Mouse (Mus musculus): ENCODE data around the gene Gpr31b. TPM values are rescaled to one million over a fixed set of nuclear protein-coding genes. Genes with fewer than 3 reads are reported as not detected.
"Not testable (repeated sequence)": the region's sequence is repeated elsewhere in the genome, so short reads cannot be mapped to it uniquely, and the experiment has no call there.

The Gpr31b gene
- not detected for total RNA-seq (2021)
- long read RNA-seq, experiment 1: 0 reads
- long read RNA-seq, experiment 2: 0 reads

- DNase-seq (ENCODE audit: low spot score in 2 of 2); H3K4me3 ChIP-seq; H3K27ac ChIP-seq: not testable (repeated sequence)
Observed at GRCm38 (mm10) chr17:13052124-13052813, at the start of gene Gpr31b. TSS of gene Gpr31b (minus strand) at chr17:13052296.

GRCm38 (mm10) chr17:13092960-13093359, 40.9 kb upstream of the Gpr31b start:
- not testable (repeated sequence) for H3K27ac ChIP-seq; H3K4me3 ChIP-seq; DNase-seq (ENCODE audit: low spot score in 2 of 2)

GRCm38 (mm10) chr17:13092100-13092764, 40.1 kb upstream of the Gpr31b start:
- H3K27ac ChIP-seq; H3K4me3 ChIP-seq; DNase-seq (ENCODE audit: low spot score in 2 of 2): not testable (repeated sequence)

- not testable (repeated sequence) for H3K27ac ChIP-seq; H3K4me3 ChIP-seq; DNase-seq (ENCODE audit: low spot score in 2 of 2)
Observed at GRCm38 (mm10) chr17:13091510-13091909, 39.4 kb upstream of the Gpr31b start.

- H3K4me3 ChIP-seq; DNase-seq (ENCODE audit: low spot score in 2 of 2); H3K27ac ChIP-seq: not testable (repeated sequence)
Observed at GRCm38 (mm10) chr17:13069227-13069626, 17.1 kb upstream of the Gpr31b start.

- H3K27ac ChIP-seq; DNase-seq (ENCODE audit: low spot score in 2 of 2); H3K4me3 ChIP-seq: not testable (repeated sequence)
Observed at GRCm38 (mm10) chr17:13067864-13068385, 15.8 kb upstream of the Gpr31b start.

GRCm38 (mm10) chr17:13062882-13063281, 10.8 kb upstream of the Gpr31b start:
- DNase-seq (ENCODE audit: low spot score in 2 of 2): not testable (repeated sequence)

GRCm38 (mm10) chr17:13060804-13061203, 8.7 kb upstream of the Gpr31b start, which contains the start of gene Tcp10b:
TSS of gene Tcp10b (plus strand) at chr17:13061104.
- DNase-seq (ENCODE audit: low spot score in 2 of 2); H3K4me3 ChIP-seq; H3K27ac ChIP-seq: not testable (repeated sequence)

More at GRCm38 (mm10) chr17:13062882-13063281, 10.8 kb upstream of the Gpr31b start:
- not testable (repeated sequence) for H3K4me3 ChIP-seq, H3K27ac ChIP-seq

GRCm38 (mm10) chr17:13043846-13044673, 8.0 kb downstream of the Gpr31b start:
- H3K4me3 ChIP-seq, H3K27ac ChIP-seq: not testable (repeated sequence)
- peak; percentile 73 for TF ChIP-seq CTCF (conservative IDR thresholded peaks at IDR 0.05)
- peak; percentile 53 to 66 for DNase-seq (ENCODE audit: low spot score in 2 of 2)

GRCm38 (mm10) chr17:13036627-13037192, 15.4 kb downstream of the Gpr31b start:
- not testable (repeated sequence) for DNase-seq (ENCODE audit: low spot score in 2 of 2)

GRCm38 (mm10) chr17:13013316-13013715, 38.8 kb downstream of the Gpr31b start:
- Histone ChIP-seq H3K4me3 (no peak overlapping the region), H3K27ac (no peak overlapping the region)
- no peak for TF ChIP-seq CTCF (conservative IDR thresholded peaks at IDR 0.05)
- DNase-seq (ENCODE audit: low spot score in 2 of 2): no peak

More at GRCm38 (mm10) chr17:13036627-13037192, 15.4 kb downstream of the Gpr31b start:
- not testable (repeated sequence) for H3K27ac ChIP-seq, H3K4me3 ChIP-seq

GRCm38 (mm10) chr17:13009887-13010286, 42.2 kb downstream of the Gpr31b start:
- peak overlapping the region; percentile 97 for H3K4me3 ChIP-seq

GRCm38 (mm10) chr17:13008528-13008927, 43.6 kb downstream of the Gpr31b start:
- no peak for TF ChIP-seq CTCF (conservative IDR thresholded peaks at IDR 0.05)
- peak overlapping the region; percentile 93 for H3K27ac ChIP-seq
- DNase-seq (ENCODE audit: low spot score in 2 of 2): peak in 1 of 2 experiments; percentile 27

More at GRCm38 (mm10) chr17:13009887-13010286, 42.2 kb downstream of the Gpr31b start:
- TF ChIP-seq CTCF (conservative IDR thresholded peaks at IDR 0.05): peak; percentile 84
- H3K27ac ChIP-seq: peak overlapping the region; percentile 12
- DNase-seq (ENCODE audit: low spot score in 2 of 2): peak; percentile 20 to 56

More at GRCm38 (mm10) chr17:13008528-13008927, 43.6 kb downstream of the Gpr31b start:
- peak overlapping the region; percentile 97 for H3K4me3 ChIP-seq

Data from layer of hippocampus, adult 2 months (tissue).